Mouse (Mus musculus) mature B cell (primary cell): ENCODE data around the gene Nepro.

Experiments
- in situ Hi-C: fragments of 300-500 bp; cut with MboI; formaldehyde crosslinking; loops from 2 replicates; pipeline ENCODE4 v1.14.3; 2019

The Nepro gene

GRCm38 (mm10) chr16:44724083-44724787 lies at the start of gene Nepro:
Gene Nepro (plus strand): TSS chr16:44724301.
- in situ Hi-C loops: no loop called here

GRCm38 (mm10) chr16:44676357-44676756 lies 47.7 kb upstream of the Nepro start:
- in situ Hi-C loops: no loop called here

- in situ Hi-C loops: no loop called here
Observed at GRCm38 (mm10) chr16:44679082-44679481, 45.0 kb upstream of the Nepro start.

- in situ Hi-C loops: no loop called here
Observed at GRCm38 (mm10) chr16:44679503-44679971, 44.6 kb upstream of the Nepro start.

GRCm38 (mm10) chr16:44680756-44681498 lies 43.2 kb upstream of the Nepro start:
- in situ Hi-C loops: no loop called here

GRCm38 (mm10) chr16:44684646-44685045 lies 39.5 kb upstream of the Nepro start:
- in situ Hi-C loops: no loop called here

- in situ Hi-C loops: no loop called here
Observed at GRCm38 (mm10) chr16:44685401-44685800, 38.7 kb upstream of the Nepro start.

GRCm38 (mm10) chr16:44686991-44687718 lies 36.9 kb upstream of the Nepro start:
- in situ Hi-C loops: no loop called here

- in situ Hi-C loops: no loop called here
Observed at GRCm38 (mm10) chr16:44687719-44688420, 36.2 kb upstream of the Nepro start.

- in situ Hi-C loops: no loop called here
Observed at GRCm38 (mm10) chr16:44688507-44688906, 35.6 kb upstream of the Nepro start.

GRCm38 (mm10) chr16:44690501-44690900 lies 33.6 kb upstream of the Nepro start:
- in situ Hi-C loops: no loop called here

- in situ Hi-C loops: no loop called here
Observed at GRCm38 (mm10) chr16:44691066-44691465, 33.0 kb upstream of the Nepro start.

- in situ Hi-C loops: no loop called here
Observed at GRCm38 (mm10) chr16:44691561-44692141, 32.5 kb upstream of the Nepro start.

- in situ Hi-C loops: no loop called here
Observed at GRCm38 (mm10) chr16:44692541-44692940, 31.6 kb upstream of the Nepro start.

GRCm38 (mm10) chr16:44693695-44694094 lies 30.4 kb upstream of the Nepro start:
- in situ Hi-C loops: no loop called here

- in situ Hi-C loops: no loop called here
Observed at GRCm38 (mm10) chr16:44695214-44695858, 28.8 kb upstream of the Nepro start.

GRCm38 (mm10) chr16:44695859-44696620 lies 28.1 kb upstream of the Nepro start:
- in situ Hi-C loops: no loop called here

GRCm38 (mm10) chr16:44697473-44698205 lies 26.5 kb upstream of the Nepro start:
- in situ Hi-C loops: no loop called here

- in situ Hi-C loops: no loop called here
Observed at GRCm38 (mm10) chr16:44701155-44701554, 22.9 kb upstream of the Nepro start.

- in situ Hi-C loops: no loop called here
Observed at GRCm38 (mm10) chr16:44702272-44702671, 21.8 kb upstream of the Nepro start.
